8 mouse cellular contexts compared by ENCODE assay signal in genomic region chr3:129878405-129879021, GRCm38 (mm10). TPM values are rescaled to one million over a fixed set of nuclear protein-coding genes. Genes with fewer than 3 reads are reported as not detected.
A peak's percentile ranks its signal among the peaks of the same experiment; 100 is the strongest.
DNase-seq lines count a peak whose midpoint lies in the region; ATAC-seq and TF ChIP-seq lines count a peak whose summit lies in the region.

Pla2g12a (plus strand) TSS chr3:129878606.

- peak within 1 kb of the TSS; percentile 65 for H3K9ac ChIP-seq in lung, embryonic 14.5 days

- peak; percentile 27; the same call in 1 of the 2 replicates for TF ChIP-seq CTCF in lung, embryonic 14.5 days (IDR thresholded peaks at IDR 0.05; ENCODE audit: low read depth)
- no peak for TF ChIP-seq CTCF in olfactory bulb, adult 2 months (IDR thresholded peaks at IDR 0.05; ENCODE audit: insufficient read depth, low read depth, low read length)

- TF ChIP-seq POLR2A in olfactory bulb, adult 2 months (IDR thresholded peaks at IDR 0.05; ENCODE audit: insufficient read depth, low read depth, low read length) = peak; percentile 38; the same call in 1 of the 2 replicates

- ATAC-seq in frontal cortex, adult (ENCODE audit: low TSS enrichment) = peak; percentile 97
- ATAC-seq in hematopoietic stem cell, adult 5-6 weeks (replicated peaks in 1 of 2; ENCODE audit: insufficient read depth in 1 of 2, low FRiP score in 2 of 2, low TSS enrichment in 1 of 2, low read depth in 1 of 2, poor library complexity in 2 of 2, severe bottlenecking in 2 of 2) = peak; percentile 71 to 76
- peak; percentile 90 for ATAC-seq in lung, embryonic 14.5 days (ENCODE audit: insufficient read depth)

- H3K27me3 ChIP-seq in lung, embryonic 14.5 days (ENCODE audit: insufficient read depth, low read length) = no peaks in the 10 kb centered on the region

- under 1% methylated on average over 65 of the region's 66 CpGs for WGBS in lung, embryonic 14.5 days
- WGBS in olfactory bulb, adult 2 months = 1% methylated on average over 66 of the region's 66 CpGs

- DNase-seq in MN1 (ENCODE audit: low spot score) = peak; percentile 91
- DNase-seq in cerebellum, adult 9-10 months = peak; percentile 92
- peak; percentile 80 to 92 for DNase-seq in layer of hippocampus, adult 8-10 months (ENCODE audit: low spot score in 2 of 2)
- DNase-seq in lung, embryonic 14.5 days = peak; percentile 95
- peak; percentile 76 to 78 for DNase-seq in thymus, adult 18-20 months

- peak within 1 kb of the TSS; percentile 64 for H3K4me3 ChIP-seq in lung, embryonic 14.5 days (ENCODE audit: low read depth, low read length)
- peak within 1 kb of the TSS; percentile 98 for H3K4me3 ChIP-seq in olfactory bulb, adult 2 months (ENCODE audit: insufficient read depth, low read depth, low read length)

- peak within 1 kb of the TSS; percentile 60; the same call in 1 of the 2 replicates for H3K27ac ChIP-seq in lung, embryonic 14.5 days (ENCODE audit: low read depth)
- peak within 1 kb of the TSS; percentile 59; the same call in 1 of the 2 replicates for H3K27ac ChIP-seq in olfactory bulb, adult 2 months (ENCODE audit: insufficient read depth, low read depth, low read length)

- no peaks in the 10 kb centered on the region for H3K36me3 ChIP-seq in lung, embryonic 14.5 days (ENCODE audit: insufficient read depth)

- no peaks in the 10 kb centered on the region for H3K4me1 ChIP-seq in lung, embryonic 14.5 days (ENCODE audit: insufficient read depth)
- peaks cover 6% of the 10 kb centered on the region for H3K4me1 ChIP-seq in olfactory bulb, adult 2 months (ENCODE audit: control insufficient read depth, insufficient read depth, low read length)

- H3K4me2 ChIP-seq in lung, embryonic 14.5 days = peak within 1 kb of the TSS; percentile 87

- no peaks in the 10 kb centered on the region for H3K9me3 ChIP-seq in lung, embryonic 14.5 days (ENCODE audit: low read depth, low read length)

RNA-seq across cellular contexts. Expression of gene Pla2g12a, which starts in this region (rescaled TPM):
- total RNA-seq in hematopoietic stem cell, adult 5-6 weeks (2017) = 11.7 and 29.2 TPM in 2 replicates
- total RNA-seq in layer of hippocampus, adult 8-10 months (2022) = 10 to 100 TPM; 19.3 to 23.8 (median 21.5) TPM
- polyA plus RNA-seq in lung, embryonic 14.5 days (2014; fragmentation: Nextera tagmentation; extraction: Ambion mirVana) = 36.4 and 38.2 TPM in 2 replicates
- not detected in 2 replicates for polyA plus RNA-seq in olfactory bulb, adult 2 months (2012; ENCODE audit: insufficient read depth, insufficient read length, low replicate concordance, missing spikeins)

Comparison
In these comparisons a context has a peak if more than half of its experiments do, and no peak if none do; other contexts are left out.
1. Peak in every context shown above with its lines: DNase-seq, ATAC-seq, H3K4me3 ChIP-seq and H3K27ac ChIP-seq.